Mouse (Mus musculus) midbrain, embryonic 11.5 days (tissue): ENCODE measurements around the gene Usp20. TPM values are rescaled to one million over a fixed set of nuclear protein-coding genes. Genes with fewer than 3 reads are reported as not detected.

ENCODE experiments used
- ATAC-seq: fragments of 200-750 bp; cut with Nextera tagmentation; 2 replicates; pipeline ENCODE4 v1.8.0; 2017; ENCODE audit warnings: moderate TSS enrichment, moderate library complexity; ENCODE audit not compliant: low FRiP score
- DNase-seq: peaks from one replicate; pipeline ENCODE4 v3.0.0; 2015; ENCODE audit warnings: low spot score; ENCODE audit errors: missing footprints
- H3K27ac ChIP-seq: fragments of 300-500 bp; sonication (generic); 2 replicates; pipeline ENCODE4 v1.5.1; 2014; ENCODE audit warnings: low read depth, low read length
- H3K27me3 ChIP-seq: fragments of 300-500 bp; sonication (generic); 2 replicates; pipeline ENCODE4 v1.6.1; 2014; ENCODE audit warnings: mild to moderate bottlenecking, low read length, moderate library complexity, mixed read lengths; ENCODE audit not compliant: control insufficient read depth, insufficient read depth
- H3K36me3 ChIP-seq: fragments of 300-500 bp; sonication (generic); 2 replicates; pipeline ENCODE4 v1.6.1; 2014; ENCODE audit warnings: mild to moderate bottlenecking, low read length, moderate library complexity, mixed read lengths; ENCODE audit not compliant: control insufficient read depth, insufficient read depth
- H3K4me1 ChIP-seq: fragments of 300-500 bp; sonication (generic); 2 replicates; pipeline ENCODE4 v1.6.1; 2014; ENCODE audit warnings: low read length; ENCODE audit not compliant: control insufficient read depth, insufficient read depth
- H3K4me2 ChIP-seq: fragments of 300-500 bp; sonication (generic); 2 replicates; pipeline ENCODE4 v1.6.1; 2014; ENCODE audit warnings: mild to moderate bottlenecking, moderate library complexity
- H3K4me3 ChIP-seq: fragments of 300-500 bp; sonication (generic); 2 replicates; pipeline ENCODE4 v1.5.1; 2014; ENCODE audit warnings: low read depth, low read length
- H3K9ac ChIP-seq: fragments of 300-500 bp; sonication (generic); 2 replicates; pipeline ENCODE4 v1.6.1; 2014; ENCODE audit warnings: low read length
- H3K9me3 ChIP-seq: fragments of 300-500 bp; sonication (generic); 2 replicates; pipeline ENCODE4 v1.6.1; 2016; ENCODE audit warnings: low read length; ENCODE audit not compliant: control insufficient read depth
- WGBS: fragments of 180-500 bp; shearing (Covaris S2); extraction: QIAGEN DNeasy Blood & Tissue Kit; methylation state at CpG from one replicate; pipeline ENCODE4 v1.1.7; 2014; 5-methylcytosine and 5-hydroxymethylcytosine counted together
- polyA plus RNA-seq: library from polyadenylated mRNA; unstranded; fragments of >200 nt; fragmentation: Nextera tagmentation; extraction: Ambion mirVana; gene quantifications from 2 replicates; pipeline ENCODE4 v1.2.1, GENCODE M21; 2014

Gene Usp20
- polyA plus RNA-seq, 1 experiment from 2014 or later, result 14.1 TPM

DNA sequence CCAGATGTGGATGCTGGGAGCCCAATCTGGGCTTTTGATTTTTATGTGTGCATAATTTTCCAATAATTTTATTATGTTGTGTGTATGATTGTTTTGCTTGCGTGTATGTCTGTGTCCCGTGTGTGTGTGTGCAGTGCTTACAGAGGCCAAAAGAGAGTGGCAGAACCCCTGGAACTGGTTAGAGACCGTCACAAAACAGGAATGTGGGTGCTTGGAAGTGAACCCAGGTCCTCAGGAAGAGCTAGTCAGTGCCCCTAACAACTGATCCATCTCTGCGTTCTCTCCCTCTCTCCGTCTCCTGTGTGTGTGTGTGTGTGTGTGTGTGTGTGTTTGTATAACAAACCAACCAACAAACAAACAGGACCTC, 29.6 kb upstream of the Usp20 start:
- no peaks in the 10 kb centered on the region for H3K9me3 ChIP-seq
- H3K4me3 ChIP-seq, result peak overlapping the region; percentile 96
- ATAC-seq (peak; percentile 48; the same call in 1 of the 2 replicates), DNase-seq (no peak)
- peaks cover 16% of the 10 kb centered on the region for H3K4me1 ChIP-seq
- 43% methylated on average over 4 of the region's 5 CpGs for WGBS
- H3K27ac ChIP-seq, result peak overlapping the region; percentile 31; the same call in 1 of the 2 replicates
- H3K36me3 ChIP-seq, result peaks cover 10% of the 10 kb centered on the region; the same call in 1 of the 2 replicates
- H3K9ac ChIP-seq, result peak overlapping the region; percentile 46; the same call in 1 of the 2 replicates
- H3K27me3 ChIP-seq, result no peaks in the 10 kb centered on the region
- H3K4me2 ChIP-seq, result peak overlapping the region; percentile 88

DNA sequence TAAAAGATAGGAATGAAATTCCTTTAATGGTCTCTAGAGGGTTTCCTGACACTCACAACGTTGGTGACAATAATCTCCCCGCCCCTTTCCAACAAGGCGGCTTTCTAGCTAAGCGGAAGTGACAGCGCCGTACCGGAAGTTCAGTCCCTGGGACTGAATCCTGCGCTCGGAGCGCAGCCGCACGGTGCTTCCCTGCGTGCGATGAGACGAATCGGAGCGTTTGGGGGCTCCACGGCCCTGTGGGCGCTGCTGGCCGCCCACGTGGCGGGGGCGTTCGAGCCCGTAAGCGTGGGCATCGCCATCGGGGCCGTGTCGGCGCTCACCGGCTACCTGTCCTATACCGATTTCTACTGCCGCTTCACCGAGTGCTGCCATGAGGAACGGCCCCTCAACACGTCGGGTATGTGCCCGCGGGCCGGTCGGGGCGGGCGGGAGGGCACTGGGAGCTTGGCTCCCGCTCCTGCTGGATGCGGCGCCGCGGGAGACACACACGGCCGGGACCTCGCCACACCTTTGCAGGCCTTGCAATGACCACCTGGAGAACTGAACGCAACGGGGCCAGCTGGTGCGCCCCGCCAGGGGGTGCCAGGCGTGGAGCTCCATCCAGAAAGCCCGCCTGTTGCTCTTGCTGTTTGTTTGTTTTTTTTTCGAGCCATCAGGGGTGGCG, 29.1 kb upstream of the Usp20 start, which contains the start of gene Tor1b:
Tor1b (plus strand) TSS at position 136 of the 667 bp plus-strand sequence.
- H3K27ac ChIP-seq, result peak within 1 kb of the TSS; percentile 64; the same call in 1 of the 2 replicates
- no peaks in the 10 kb centered on the region for H3K9me3 ChIP-seq
- 0% methylated on average over 60 of the region's 60 CpGs for WGBS
- no peaks in the 10 kb centered on the region for H3K27me3 ChIP-seq
- peak within 1 kb of the TSS; percentile 87 for H3K9ac ChIP-seq
- peak; percentile 98 for DNase-seq
- peaks cover 16% of the 10 kb centered on the region for H3K4me1 ChIP-seq
- H3K4me3 ChIP-seq, result peak within 1 kb of the TSS; percentile 96
- H3K4me2 ChIP-seq, result peak within 1 kb of the TSS; percentile 88
- ATAC-seq, result peak; percentile 88
- peaks cover 13% of the 10 kb centered on the region; the same call in 1 of the 2 replicates for H3K36me3 ChIP-seq

DNA sequence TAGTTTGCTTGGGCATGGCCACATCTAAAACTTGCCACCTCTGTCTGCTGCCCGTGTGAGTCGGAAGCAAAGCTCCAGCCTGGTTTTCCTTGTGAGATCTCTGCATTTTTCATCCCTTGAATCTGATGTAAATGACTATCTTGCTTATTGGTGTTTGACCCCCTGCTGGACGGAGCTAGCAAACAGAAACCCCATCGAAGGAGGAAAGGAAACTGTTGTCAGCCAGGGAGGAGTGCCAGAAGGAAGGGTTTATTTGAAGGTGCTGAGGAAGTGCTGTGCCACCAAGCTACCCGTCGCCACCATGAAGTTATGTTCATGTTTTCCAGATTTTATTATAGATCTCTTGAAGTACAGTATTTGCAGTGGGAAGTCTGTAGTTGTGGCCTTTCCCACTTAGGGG, 27.3 kb upstream of the Usp20 start:
- Histone ChIP-seq H3K36me3 (peaks cover 24% of the 10 kb centered on the region; the same call in 1 of the 2 replicates), H3K4me1 (peaks cover 16% of the 10 kb centered on the region), H3K4me2 (no peak overlapping the region), H3K27me3 (no peaks in the 10 kb centered on the region), H3K4me3 (no peak overlapping the region), H3K9ac (no peak overlapping the region), H3K27ac (no peak overlapping the region), H3K9me3 (no peaks in the 10 kb centered on the region)
- ATAC-seq (no peak), DNase-seq (no peak)
- 80% methylated on average over 6 of the region's 6 CpGs for WGBS

- no peaks in the 10 kb centered on the region for H3K27me3 ChIP-seq
- H3K4me1 ChIP-seq, result peaks cover 15% of the 10 kb centered on the region
- WGBS, result 84% methylated on average over 4 of the region's 4 CpGs
- peaks cover 38% of the 10 kb centered on the region for H3K36me3 ChIP-seq
- H3K9ac ChIP-seq, result no peak overlapping the region
- no peaks in the 10 kb centered on the region for H3K9me3 ChIP-seq
- H3K4me2 ChIP-seq, result no peak overlapping the region
- H3K4me3 ChIP-seq, result no peak overlapping the region
- no peak overlapping the region for H3K27ac ChIP-seq
- ATAC-seq, result no peak
- DNase-seq, result peak; percentile 73
Observed at GRCm38 (mm10) chr2:30957511-30957910, 24.6 kb upstream of the Usp20 start.

DNA sequence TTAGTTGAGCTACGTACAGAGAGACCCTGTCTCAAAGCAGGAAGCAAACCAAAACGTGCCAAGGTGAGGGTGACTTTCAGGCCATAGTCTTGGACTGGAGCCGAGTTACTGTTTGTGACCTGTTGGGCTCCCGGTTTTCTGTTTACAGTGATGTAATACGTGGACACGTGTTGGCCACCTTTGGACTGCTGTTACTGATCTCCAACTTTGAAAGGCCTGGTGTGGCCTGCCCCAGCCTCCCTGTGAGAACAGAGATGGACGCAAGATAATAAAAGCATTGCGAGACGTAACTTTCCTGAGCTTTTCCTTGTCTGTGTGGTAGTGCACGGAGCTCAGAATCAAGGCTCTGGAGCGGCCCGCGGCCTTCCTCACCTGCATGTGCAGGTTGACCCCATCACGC, 23.4 kb upstream of the Usp20 start:
- H3K9ac ChIP-seq, result no peak overlapping the region
- peaks cover 12% of the 10 kb centered on the region for H3K4me1 ChIP-seq
- peaks cover 41% of the 10 kb centered on the region for H3K36me3 ChIP-seq
- H3K27me3 ChIP-seq, result no peaks in the 10 kb centered on the region
- no peak overlapping the region for H3K4me3 ChIP-seq
- ATAC-seq, result no peak
- DNase-seq, result peak; percentile 56
- no peaks in the 10 kb centered on the region for H3K9me3 ChIP-seq
- no peak overlapping the region for H3K4me2 ChIP-seq
- no peak overlapping the region for H3K27ac ChIP-seq
- 94% methylated on average over 14 of the region's 14 CpGs for WGBS

- Histone ChIP-seq H3K4me2 (no peak overlapping the region), H3K36me3 (peaks cover 44% of the 10 kb centered on the region), H3K27me3 (no peaks in the 10 kb centered on the region), H3K4me3 (no peak overlapping the region), H3K9me3 (no peaks in the 10 kb centered on the region), H3K27ac (no peak overlapping the region), H3K4me1 (peaks cover under 1% of the 10 kb centered on the region), H3K9ac (no peak overlapping the region)
- ATAC-seq (no peak), DNase-seq (no peak)
- 70% methylated on average over 5 of the region's 5 CpGs for WGBS
Observed at GRCm38 (mm10) chr2:30959856-30960255, 22.2 kb upstream of the Usp20 start.

DNA sequence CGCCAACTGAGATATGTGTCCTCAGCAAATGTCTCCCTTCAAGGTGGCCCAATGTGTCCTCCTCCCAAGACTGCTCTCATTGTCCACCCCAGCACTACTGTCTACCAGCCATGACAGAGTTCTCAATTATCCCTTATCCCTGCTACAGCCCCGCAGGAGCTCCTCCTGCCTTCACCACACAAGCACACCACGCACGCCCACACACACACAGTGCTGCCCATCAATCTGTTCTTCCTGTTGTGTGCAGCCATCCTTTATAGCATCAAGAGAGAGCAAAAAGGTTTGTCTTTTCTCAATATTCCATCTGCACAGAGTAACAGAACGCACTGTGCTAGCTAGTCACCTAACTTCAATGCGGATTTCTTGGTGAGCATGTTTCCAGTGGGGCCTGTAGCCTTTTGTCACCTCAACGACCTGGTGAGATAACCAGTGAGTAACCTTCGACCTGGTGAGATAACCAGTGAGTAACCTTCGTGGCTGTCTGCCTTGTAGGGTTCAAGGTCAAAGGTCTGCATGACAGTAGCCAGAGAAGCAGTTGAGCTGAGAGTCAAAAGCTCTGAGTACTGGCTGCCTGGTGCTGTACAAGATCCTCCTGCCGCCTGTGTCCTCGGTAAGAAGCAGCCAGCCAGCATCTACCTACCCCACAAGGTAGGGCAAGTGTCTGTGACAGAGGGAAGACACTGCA, 19.4 kb upstream of the Usp20 start:
- no peak overlapping the region for H3K4me3 ChIP-seq
- peaks cover 32% of the 10 kb centered on the region for H3K36me3 ChIP-seq
- H3K4me2 ChIP-seq, result no peak overlapping the region
- no peak for DNase-seq
- 89% methylated on average over 11 of the region's 11 CpGs for WGBS
- no peaks in the 10 kb centered on the region for H3K9me3 ChIP-seq
- H3K9ac ChIP-seq, result no peak overlapping the region
- no peak for ATAC-seq
- H3K27ac ChIP-seq, result no peak overlapping the region
- no peaks in the 10 kb centered on the region for H3K27me3 ChIP-seq
- H3K4me1 ChIP-seq, result peaks cover 16% of the 10 kb centered on the region

GRCm38 (mm10) chr2:30965627-30966026, 16.5 kb upstream of the Usp20 start:
- no peak overlapping the region for H3K4me2 ChIP-seq
- ATAC-seq, result no peak
- H3K36me3 ChIP-seq, result peaks cover 17% of the 10 kb centered on the region

GRCm38 (mm10) chr2:30966826-30967225, 15.3 kb upstream of the Usp20 start:
- Histone ChIP-seq H3K9ac (peak overlapping the region; percentile 81), H3K4me3 (peak overlapping the region; percentile 82), H3K27me3 (no peaks in the 10 kb centered on the region), H3K36me3 (peaks cover 9% of the 10 kb centered on the region), H3K4me2 (peak overlapping the region; percentile 83), H3K9me3 (no peaks in the 10 kb centered on the region), H3K4me1 (peaks cover 16% of the 10 kb centered on the region), H3K27ac (no peak overlapping the region)
- DNase-seq, result no peak
- ATAC-seq, result no peak
- WGBS, result 28% methylated on average over 16 of the region's 16 CpGs

More at GRCm38 (mm10) chr2:30965627-30966026, 16.5 kb upstream of the Usp20 start:
- Histone ChIP-seq H3K9ac (no peak overlapping the region), H3K4me1 (peaks cover 16% of the 10 kb centered on the region), H3K27me3 (no peaks in the 10 kb centered on the region), H3K4me3 (no peak overlapping the region), H3K27ac (no peak overlapping the region), H3K9me3 (no peaks in the 10 kb centered on the region)
- 95% methylated on average over 8 of the region's 8 CpGs for WGBS
- DNase-seq, result no peak
